Mouse (Mus musculus): Measurements from ENCODE around the gene Camk1. TPM values are rescaled to one million over a fixed set of nuclear protein-coding genes. Genes with fewer than 3 reads are reported as not detected.
A peak's percentile ranks its signal among the peaks of the same experiment; 100 is the strongest.
"Not testable (repeated sequence)": the region's sequence is repeated elsewhere in the genome, so short reads cannot be mapped to it uniquely, and the experiment has no call there.

Camk1 gene
- polyA plus RNA-seq, 1 experiment from 2014 or later = 148 TPM

GRCm38 (mm10) chr6:113342297-113342696 lies 1.5 kb downstream of the Camk1 start:
- WGBS (ENCODE audit: missing documents) = 35% methylated on average over 4 of the region's 7 CpGs
- H3K4me3 ChIP-seq (ENCODE audit: inconsistent target) = peak overlapping the region; percentile 95
- H3K36me3 ChIP-seq (ENCODE audit: inconsistent target) = peaks cover 33% of the 10 kb centered on the region
- peak overlapping the region; percentile 94 for H3K27ac ChIP-seq
- H3K79me2 ChIP-seq (ENCODE audit: inconsistent target) = peaks cover 53% of the 10 kb centered on the region

- 2% methylated on average over 6 of the region's 6 CpGs for WGBS (ENCODE audit: missing documents)
- peaks cover 53% of the 10 kb centered on the region for H3K79me2 ChIP-seq (ENCODE audit: inconsistent target)
- H3K36me3 ChIP-seq (ENCODE audit: inconsistent target) = peaks cover 36% of the 10 kb centered on the region
- peak overlapping the region; percentile 95 for H3K4me3 ChIP-seq (ENCODE audit: inconsistent target)
- peak overlapping the region; percentile 94 for H3K27ac ChIP-seq
These were observed 2.2 kb downstream of the Camk1 start for GRCm38 (mm10) chr6:113341574-113341973.

- whole genome bisulfite sequencing (ENCODE audit: missing documents) = 59% methylated on average over 8 of the region's 8 CpGs
- H3K36me3 ChIP-seq (ENCODE audit: inconsistent target) = peaks cover 59% of the 10 kb centered on the region
- H3K27ac ChIP-seq = no peak overlapping the region
- H3K4me3 ChIP-seq (ENCODE audit: inconsistent target) = no peak overlapping the region
- H3K79me2 ChIP-seq (ENCODE audit: inconsistent target) = peaks cover 36% of the 10 kb centered on the region
These were observed 6.7 kb downstream of the Camk1 start for GRCm38 (mm10) chr6:113336852-113337620.

GRCm38 (mm10) chr6:113334216-113334615 lies 9.6 kb downstream of the Camk1 start:
- no peak overlapping the region for H3K27ac ChIP-seq
- peaks cover 46% of the 10 kb centered on the region for H3K36me3 ChIP-seq (ENCODE audit: inconsistent target)
- no peak overlapping the region for H3K4me3 ChIP-seq (ENCODE audit: inconsistent target)
- H3K79me2 ChIP-seq (ENCODE audit: inconsistent target) = peaks cover 11% of the 10 kb centered on the region; the same call in 1 of the 2 replicates
- WGBS (ENCODE audit: missing documents) = 78% methylated on average over 6 of the region's 6 CpGs

GRCm38 (mm10) chr6:113333137-113333950 lies 10.4 kb downstream of the Camk1 start:
- peaks cover 37% of the 10 kb centered on the region for H3K36me3 ChIP-seq (ENCODE audit: inconsistent target)
- WGBS (ENCODE audit: missing documents) = 83% methylated on average over 14 of the region's 14 CpGs
- no peak overlapping the region for H3K27ac ChIP-seq
- peaks cover 13% of the 10 kb centered on the region; the same call in 1 of the 2 replicates for H3K79me2 ChIP-seq (ENCODE audit: inconsistent target)
- no peak overlapping the region for H3K4me3 ChIP-seq (ENCODE audit: inconsistent target)

- H3K4me3 ChIP-seq (ENCODE audit: inconsistent target); H3K27ac ChIP-seq: not testable (repeated sequence)
- WGBS (ENCODE audit: missing documents) = 87% methylated on average over 6 of the region's 6 CpGs
- Histone ChIP-seq H3K79me2 (ENCODE audit: inconsistent target) (peaks cover 16% of the 10 kb centered on the region; the same call in 1 of the 2 replicates), H3K36me3 (ENCODE audit: inconsistent target) (peaks cover 31% of the 10 kb centered on the region)
These were observed 11.1 kb downstream of the Camk1 start for GRCm38 (mm10) chr6:113332734-113333133.

- no peak overlapping the region for H3K4me3 ChIP-seq (ENCODE audit: inconsistent target)
- WGBS (ENCODE audit: missing documents) = 93% methylated on average over 11 of the region's 11 CpGs
- peaks cover 16% of the 10 kb centered on the region; the same call in 1 of the 2 replicates for H3K79me2 ChIP-seq (ENCODE audit: inconsistent target)
- peaks cover 23% of the 10 kb centered on the region for H3K36me3 ChIP-seq (ENCODE audit: inconsistent target)
- no peak overlapping the region for H3K27ac ChIP-seq
These were observed 12.1 kb downstream of the Camk1 start for GRCm38 (mm10) chr6:113331721-113332120.

GRCm38 (mm10) chr6:113330547-113330946 lies 13.2 kb downstream of the Camk1 start:
- peaks cover 14% of the 10 kb centered on the region for H3K36me3 ChIP-seq (ENCODE audit: inconsistent target)
- H3K27ac ChIP-seq = peak overlapping the region; percentile 21
- H3K79me2 ChIP-seq (ENCODE audit: inconsistent target) = peaks cover 16% of the 10 kb centered on the region; the same call in 1 of the 2 replicates
- WGBS (ENCODE audit: missing documents) = 0% methylated on average over 2 of the region's 2 CpGs
- no peak overlapping the region for H3K4me3 ChIP-seq (ENCODE audit: inconsistent target)

- 91% methylated on average over 1 of the region's 1 CpGs for WGBS (ENCODE audit: missing documents)
- H3K4me3 ChIP-seq (ENCODE audit: inconsistent target) = no peak overlapping the region
- peaks cover 9% of the 10 kb centered on the region for H3K36me3 ChIP-seq (ENCODE audit: inconsistent target)
These were observed 14.4 kb downstream of the Camk1 start for GRCm38 (mm10) chr6:113329396-113329795.

GRCm38 (mm10) chr6:113326533-113327315 lies 17.1 kb downstream of the Camk1 start, which contains the start of gene Ogg1:
TSS of gene Ogg1 (plus strand) at chr6:113326972.
- Histone ChIP-seq H3K36me3 (ENCODE audit: inconsistent target) (peaks cover 31% of the 10 kb centered on the region), H3K79me2 (ENCODE audit: inconsistent target) (peaks cover 16% of the 10 kb centered on the region; the same call in 1 of the 2 replicates), H3K27ac (peak within 1 kb of the TSS; percentile 80), H3K4me3 (ENCODE audit: inconsistent target) (peak within 1 kb of the TSS; percentile 61)
- under 1% methylated on average over 51 of the region's 52 CpGs for WGBS (ENCODE audit: missing documents)

More at GRCm38 (mm10) chr6:113329396-113329795, 14.4 kb downstream of the Camk1 start:
- H3K27ac ChIP-seq = no peak overlapping the region
- peaks cover 16% of the 10 kb centered on the region; the same call in 1 of the 2 replicates for H3K79me2 ChIP-seq (ENCODE audit: inconsistent target)

GRCm38 (mm10) chr6:113315972-113316371 lies 27.8 kb downstream of the Camk1 start:
- peaks cover 77% of the 10 kb centered on the region for H3K79me2 ChIP-seq (ENCODE audit: inconsistent target)
- H3K4me3 ChIP-seq (ENCODE audit: inconsistent target) = no peak overlapping the region
- WGBS (ENCODE audit: missing documents) = 58% methylated on average over 3 of the region's 3 CpGs

GRCm38 (mm10) chr6:113308141-113308540 lies 35.6 kb downstream of the Camk1 start:
- Histone ChIP-seq H3K36me3 (ENCODE audit: inconsistent target) (peaks cover 24% of the 10 kb centered on the region), H3K27ac (peak overlapping the region; percentile 97), H3K4me3 (ENCODE audit: inconsistent target) (peak overlapping the region; percentile 70), H3K79me2 (ENCODE audit: inconsistent target) (peaks cover 54% of the 10 kb centered on the region)
- 0% methylated on average over 5 of the region's 5 CpGs for WGBS (ENCODE audit: missing documents)

More at GRCm38 (mm10) chr6:113315972-113316371, 27.8 kb downstream of the Camk1 start:
- H3K27ac ChIP-seq = peak overlapping the region; percentile 52
- H3K36me3 ChIP-seq (ENCODE audit: inconsistent target) = peaks cover 87% of the 10 kb centered on the region

- peak overlapping the region; percentile 70 for H3K4me3 ChIP-seq (ENCODE audit: inconsistent target)
- peaks cover 21% of the 10 kb centered on the region for H3K36me3 ChIP-seq (ENCODE audit: inconsistent target)
- WGBS (ENCODE audit: missing documents) = under 1% methylated on average over 34 of the region's 34 CpGs
- H3K27ac ChIP-seq = peak overlapping the region; percentile 97
- peaks cover 49% of the 10 kb centered on the region for H3K79me2 ChIP-seq (ENCODE audit: inconsistent target)
These were observed 36.2 kb downstream of the Camk1 start for GRCm38 (mm10) chr6:113307481-113308121.

All from macrophage (primary cell).